Mouse (Mus musculus) intestine, embryonic 16.5 days (tissue): ENCODE measurements around the gene Amacr. TPM values are rescaled to one million over a fixed set of nuclear protein-coding genes. Genes with fewer than 3 reads are reported as not detected.

Experiments used
- ATAC-seq: fragments of 200-750 bp; cut with Nextera tagmentation; 2 replicates; pipeline ENCODE4 v1.8.0; 2017; ENCODE audit warnings: moderate TSS enrichment, moderate library complexity
- H3K27ac ChIP-seq: fragments of 300-500 bp; sonication (generic); 2 replicates; pipeline ENCODE4 v1.5.1; 2014; ENCODE audit warnings: mild to moderate bottlenecking, low read length
- H3K27me3 ChIP-seq: fragments of 300-500 bp; sonication (generic); replicated peaks from 2 replicates; pipeline ENCODE4 v1.6.1; 2014; ENCODE audit warnings: low read length, control low read depth, mixed read lengths; ENCODE audit not compliant: control insufficient read depth, insufficient read depth
- H3K36me3 ChIP-seq: fragments of 300-500 bp; sonication (generic); 2 replicates; pipeline ENCODE4 v1.6.1; 2014; ENCODE audit warnings: low read length, control low read depth; ENCODE audit not compliant: control insufficient read depth, insufficient read depth
- H3K4me1 ChIP-seq: fragments of 300-500 bp; sonication (generic); 2 replicates; pipeline ENCODE4 v1.6.1; 2014; ENCODE audit warnings: low read length, control low read depth, mixed read lengths; ENCODE audit not compliant: control insufficient read depth, insufficient read depth
- H3K4me2 ChIP-seq: fragments of 300-500 bp; sonication (generic); 2 replicates; pipeline ENCODE4 v1.6.1; 2014; ENCODE audit warnings: low read depth, low read length, control low read depth
- H3K4me3 ChIP-seq: fragments of 300-500 bp; sonication (generic); 2 replicates; pipeline ENCODE4 v1.5.1; 2014; ENCODE audit warnings: mild to moderate bottlenecking, low read length
- H3K9ac ChIP-seq: fragments of 300-500 bp; sonication (generic); 2 replicates; pipeline ENCODE4 v1.6.1; 2014; ENCODE audit warnings: low read depth, low read length
- H3K9me3 ChIP-seq: fragments of 300-500 bp; sonication (generic); 2 replicates; pipeline ENCODE4 v1.6.1; 2016; ENCODE audit warnings: low read length, control low read depth; ENCODE audit not compliant: control insufficient read depth
- WGBS: fragments of 180-500 bp; shearing (Covaris S2); extraction: QIAGEN DNeasy Blood & Tissue Kit; methylation state at CpG from one replicate; pipeline ENCODE4 v1.1.7; 2014; 5-methylcytosine and 5-hydroxymethylcytosine counted together
- polyA plus RNA-seq: library from polyadenylated mRNA; unstranded; fragments of >200 nt; fragmentation: Nextera tagmentation; extraction: Ambion mirVana; gene quantifications from 2 replicates; pipeline ENCODE4 v1.2.1, GENCODE M21; 2015

The Amacr gene
- polyA plus RNA-seq, 1 experiment from 2014 or later = 29.4 TPM

GRCm38 (mm10) chr15:11008756-11009155, 27.2 kb downstream of the Amacr start:
- Histone ChIP-seq H3K4me3 (no peak overlapping the region), H3K4me1 (no peaks in the 10 kb centered on the region), H3K27me3 (no peaks in the 10 kb centered on the region), H3K9ac (no peak overlapping the region), H3K36me3 (no peaks in the 10 kb centered on the region), H3K4me2 (no peak overlapping the region), H3K27ac (no peak overlapping the region), H3K9me3 (no peaks in the 10 kb centered on the region)
- WGBS = 33% methylated on average over 5 of the region's 5 CpGs
- ATAC-seq = no peak

- no peaks in the 10 kb centered on the region for H3K9me3 ChIP-seq
- no peak overlapping the region for H3K4me2 ChIP-seq
- ATAC-seq = no peak
- H3K36me3 ChIP-seq = no peaks in the 10 kb centered on the region
- no peaks in the 10 kb centered on the region for H3K4me1 ChIP-seq
- no peaks in the 10 kb centered on the region for H3K27me3 ChIP-seq
- WGBS = 72% methylated on average over 11 of the region's 11 CpGs
- no peak overlapping the region for H3K27ac ChIP-seq
- H3K4me3 ChIP-seq = no peak overlapping the region
- H3K9ac ChIP-seq = no peak overlapping the region
Observed at GRCm38 (mm10) chr15:11010976-11011548, 29.5 kb downstream of the Amacr start.

- ATAC-seq = no peak
- 60% methylated on average over 2 of the region's 2 CpGs for WGBS
- Histone ChIP-seq H3K27me3 (no peaks in the 10 kb centered on the region), H3K36me3 (no peaks in the 10 kb centered on the region), H3K27ac (no peak overlapping the region), H3K4me3 (no peak overlapping the region), H3K4me2 (no peak overlapping the region), H3K9me3 (no peaks in the 10 kb centered on the region), H3K9ac (no peak overlapping the region), H3K4me1 (no peaks in the 10 kb centered on the region)
Observed at GRCm38 (mm10) chr15:11014931-11015330, 33.4 kb downstream of the Amacr start.

GRCm38 (mm10) chr15:11026801-11027561, 45.4 kb downstream of the Amacr start:
- ATAC-seq = peak; percentile 89

GRCm38 (mm10) chr15:11030188-11030587, 48.6 kb downstream of the Amacr start:
- no peak overlapping the region for H3K27ac ChIP-seq
- H3K9me3 ChIP-seq = no peaks in the 10 kb centered on the region
- no peak for ATAC-seq
- peaks cover 5% of the 10 kb centered on the region; the same call in 1 of the 2 replicates for H3K4me1 ChIP-seq
- WGBS = 76% methylated on average over 3 of the region's 3 CpGs
- H3K27me3 ChIP-seq = peaks cover 9% of the 10 kb centered on the region
- no peaks in the 10 kb centered on the region for H3K36me3 ChIP-seq
- no peak overlapping the region for H3K4me2 ChIP-seq
- H3K4me3 ChIP-seq = no peak overlapping the region
- no peak overlapping the region for H3K9ac ChIP-seq

More at GRCm38 (mm10) chr15:11026801-11027561, 45.4 kb downstream of the Amacr start:
- H3K9ac ChIP-seq = no peak overlapping the region
- peaks cover 5% of the 10 kb centered on the region; the same call in 1 of the 2 replicates for H3K4me1 ChIP-seq
- H3K27ac ChIP-seq = 0 out of 2 replicates have a peak overlapping the region, but pooled peaks have one; percentile 24
- H3K27me3 ChIP-seq = no peaks in the 10 kb centered on the region
- H3K9me3 ChIP-seq = no peaks in the 10 kb centered on the region
- no peaks in the 10 kb centered on the region for H3K36me3 ChIP-seq
- WGBS = 48% methylated on average over 4 of the region's 4 CpGs
- no peak overlapping the region for H3K4me3 ChIP-seq
- H3K4me2 ChIP-seq = no peak overlapping the region

GRCm38 (mm10) chr15:11035947-11036474, 54.5 kb downstream of the Amacr start:
- WGBS = 3% methylated on average over 34 of the region's 34 CpGs
- H3K27ac ChIP-seq = no peak overlapping the region
- no peaks in the 10 kb centered on the region for H3K36me3 ChIP-seq
- H3K4me2 ChIP-seq = peak overlapping the region; percentile 78
- no peak overlapping the region for H3K9ac ChIP-seq
- peak overlapping the region; percentile 47 for H3K4me3 ChIP-seq
- peaks cover 20% of the 10 kb centered on the region for H3K4me1 ChIP-seq
- no peaks in the 10 kb centered on the region for H3K9me3 ChIP-seq
- H3K27me3 ChIP-seq = peaks cover 40% of the 10 kb centered on the region
- no peak for ATAC-seq

- Histone ChIP-seq H3K4me3 (peak overlapping the region; percentile 47), H3K27me3 (peaks cover 40% of the 10 kb centered on the region), H3K9ac (no peak overlapping the region), H3K9me3 (no peaks in the 10 kb centered on the region), H3K27ac (no peak overlapping the region), H3K4me1 (peaks cover 20% of the 10 kb centered on the region), H3K4me2 (peak overlapping the region; percentile 78), H3K36me3 (no peaks in the 10 kb centered on the region)
- WGBS = 2% methylated on average over 49 of the region's 49 CpGs
- 0 out of 2 replicates have a peak, but pooled peaks have one; percentile 18 for ATAC-seq
Observed at GRCm38 (mm10) chr15:11036535-11037375, 55.2 kb downstream of the Amacr start.

- Histone ChIP-seq H3K4me3 (peak overlapping the region; percentile 47), H3K27me3 (peaks cover 40% of the 10 kb centered on the region)
- 8% methylated on average over 8 of the region's 8 CpGs for WGBS
Observed at GRCm38 (mm10) chr15:11037376-11037695, 55.8 kb downstream of the Amacr start.

GRCm38 (mm10) chr15:11037711-11038110, 56.2 kb downstream of the Amacr start, which contains the start of gene Rxfp3:
Rxfp3 (minus strand) TSS chr15:11037991.
- no peaks in the 10 kb centered on the region for H3K9me3 ChIP-seq
- H3K27ac ChIP-seq = no peak within 1 kb of the TSS
- H3K27me3 ChIP-seq = peaks cover 40% of the 10 kb centered on the region
- peaks cover 20% of the 10 kb centered on the region for H3K4me1 ChIP-seq
- no peak for ATAC-seq
- H3K36me3 ChIP-seq = no peaks in the 10 kb centered on the region
- peak within 1 kb of the TSS; percentile 47 for H3K4me3 ChIP-seq
- WGBS = 2% methylated on average over 16 of the region's 16 CpGs
- no peak within 1 kb of the TSS for H3K9ac ChIP-seq
- peak within 1 kb of the TSS; percentile 78 for H3K4me2 ChIP-seq

More at GRCm38 (mm10) chr15:11037376-11037695, 55.8 kb downstream of the Amacr start:
- no peak overlapping the region for H3K9ac ChIP-seq
- H3K9me3 ChIP-seq = no peaks in the 10 kb centered on the region
- peak overlapping the region; percentile 78 for H3K4me2 ChIP-seq
- ATAC-seq = peak; percentile 18; the same call in 1 of the 2 replicates
- peaks cover 20% of the 10 kb centered on the region for H3K4me1 ChIP-seq
- no peak overlapping the region for H3K27ac ChIP-seq
- no peaks in the 10 kb centered on the region for H3K36me3 ChIP-seq
